Mouse (Mus musculus) thymus, adult 2 months (tissue): Measurements from ENCODE around the gene Gm4791.

Source experiments
- CTCF ChIP-seq: fragments of 200-500 bp; IDR thresholded peaks from 2 replicates; pipeline ENCODE4 v1.5.1; 2012; ENCODE audit warnings: mild to moderate bottlenecking, control low read depth, low read length, moderate library complexity, borderline replicate concordance; ENCODE audit not compliant: control insufficient read depth, poor library complexity, insufficient read depth; ENCODE audit errors: extremely low read depth
- POLR2A ChIP-seq: fragments of 200-500 bp; IDR thresholded peaks from 2 replicates; pipeline ENCODE4 v1.6.1; 2012; ENCODE audit warnings: mild to moderate bottlenecking, low read length, control low read depth, moderate library complexity; ENCODE audit not compliant: control insufficient read depth, poor library complexity, insufficient read depth; ENCODE audit errors: extremely low read depth

- TF ChIP-seq POLR2A (no peak), CTCF (no peak)
These were observed 15.1 kb upstream of the Gm4791 start for GRCm38 (mm10) chr9:46983471-46983870.
